Mouse (Mus musculus): ENCODE data around the gene Taf7l.

Gene Taf7l

DNA sequence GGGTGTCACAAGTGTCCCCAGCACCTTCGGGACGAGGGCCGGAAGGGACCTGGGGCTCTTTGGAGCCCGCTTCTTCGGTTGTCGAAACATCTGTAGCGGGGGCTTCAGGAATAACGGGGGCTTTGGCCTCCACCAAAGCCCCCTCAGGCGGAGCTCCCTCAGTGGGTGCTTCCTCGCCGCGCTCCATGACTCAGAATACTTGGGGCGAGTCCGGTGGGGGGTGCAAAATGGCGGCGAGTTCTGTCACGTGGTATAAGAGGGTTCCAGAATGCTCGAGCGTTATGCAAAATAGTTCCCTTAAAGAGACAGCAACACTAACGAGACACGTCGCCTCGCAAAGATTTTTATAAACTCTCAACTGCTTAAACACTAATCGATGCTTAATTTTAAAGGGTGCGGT lies at the start of gene Taf7l:
Gene Taf7l, minus strand, starts transcription at position 201 of the 400 bp plus-strand sequence.
- no peak for ATAC-seq (ENCODE audit: insufficient number of reproducible peaks, low FRiP score, low TSS enrichment)

DNA sequence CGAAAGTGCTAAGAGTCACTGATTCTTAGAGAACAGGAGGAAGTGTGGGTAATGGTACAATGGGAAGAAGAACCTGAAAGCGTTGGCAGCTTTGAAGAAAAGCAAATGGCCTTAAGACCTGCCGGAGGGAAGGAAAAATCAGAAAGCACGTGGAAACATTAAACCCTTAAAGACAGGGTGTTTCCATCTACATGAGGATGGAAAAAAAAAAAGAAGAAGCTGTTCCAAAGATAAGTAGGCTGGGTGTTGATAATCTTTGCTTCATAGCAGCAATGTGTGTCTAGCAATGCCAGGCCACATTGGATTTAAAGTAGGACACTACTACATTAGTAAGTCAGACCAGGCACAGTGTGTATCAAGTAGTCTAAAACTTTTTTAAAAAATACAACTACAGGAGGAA lies 49.0 kb upstream of the Taf7l start:
- ATAC-seq (ENCODE audit: insufficient number of reproducible peaks, low FRiP score, low TSS enrichment): no peak

DNA sequence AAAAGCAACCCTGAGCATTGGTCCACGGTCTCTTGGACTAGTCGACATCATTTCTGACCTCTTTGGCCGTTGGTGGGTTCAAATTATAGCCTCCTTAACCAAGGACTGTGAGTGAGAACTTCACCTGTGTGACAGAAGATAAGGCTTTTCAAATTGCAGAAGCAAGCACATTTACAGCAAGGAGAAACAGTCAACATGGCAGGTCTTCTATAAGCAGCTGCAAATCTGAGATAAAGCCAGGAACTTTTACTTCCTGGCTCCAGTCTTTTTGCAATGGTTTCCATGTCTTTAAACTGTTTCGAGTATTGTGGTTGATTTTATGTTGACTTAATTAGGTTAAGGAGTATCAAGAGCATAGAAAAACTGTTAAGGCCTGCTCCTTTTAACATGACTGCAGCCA lies 47.5 kb upstream of the Taf7l start:
- no peak for ATAC-seq (ENCODE audit: insufficient number of reproducible peaks, low FRiP score, low TSS enrichment)

DNA sequence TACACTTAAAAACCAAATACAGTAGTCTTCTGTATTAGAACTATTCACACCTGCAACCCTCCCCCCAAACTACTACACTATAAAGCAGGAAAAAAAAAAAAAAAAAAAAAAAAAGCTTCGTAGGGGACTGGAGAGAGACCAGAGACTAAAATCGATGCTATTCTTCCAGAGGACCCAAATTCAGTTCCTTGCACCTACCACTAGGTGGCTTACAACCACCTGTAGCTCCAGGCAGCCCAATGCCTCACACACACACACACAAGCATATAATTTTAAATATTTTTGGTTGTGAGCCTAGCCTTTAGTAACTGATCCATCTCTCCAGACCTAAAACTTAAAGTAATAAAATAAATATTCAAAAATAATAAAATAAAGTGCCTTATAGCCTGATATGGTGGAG lies 33.2 kb upstream of the Taf7l start:
- ATAC-seq (ENCODE audit: insufficient number of reproducible peaks, low FRiP score, low TSS enrichment): no peak

DNA sequence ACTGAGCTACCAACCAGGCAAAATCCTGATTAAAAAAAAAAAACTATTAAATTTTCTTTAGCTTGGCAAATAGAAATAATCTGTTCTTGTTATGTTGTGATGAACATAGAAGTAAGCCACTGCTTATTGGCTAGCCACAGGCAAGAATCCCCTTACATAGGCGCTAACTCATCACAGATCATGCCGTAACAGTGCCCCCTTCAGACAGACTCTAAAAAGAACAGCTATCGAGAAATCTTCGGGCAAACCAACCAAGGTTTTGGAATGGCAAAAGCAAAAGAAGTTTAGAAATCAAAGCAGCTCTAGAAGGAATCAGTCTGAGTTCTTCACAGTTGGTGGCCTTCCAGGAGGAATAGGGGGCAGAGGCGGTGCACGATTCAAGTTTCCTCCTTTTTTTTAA lies 31.7 kb upstream of the Taf7l start:
- no peak for ATAC-seq (ENCODE audit: insufficient number of reproducible peaks, low FRiP score, low TSS enrichment)

DNA sequence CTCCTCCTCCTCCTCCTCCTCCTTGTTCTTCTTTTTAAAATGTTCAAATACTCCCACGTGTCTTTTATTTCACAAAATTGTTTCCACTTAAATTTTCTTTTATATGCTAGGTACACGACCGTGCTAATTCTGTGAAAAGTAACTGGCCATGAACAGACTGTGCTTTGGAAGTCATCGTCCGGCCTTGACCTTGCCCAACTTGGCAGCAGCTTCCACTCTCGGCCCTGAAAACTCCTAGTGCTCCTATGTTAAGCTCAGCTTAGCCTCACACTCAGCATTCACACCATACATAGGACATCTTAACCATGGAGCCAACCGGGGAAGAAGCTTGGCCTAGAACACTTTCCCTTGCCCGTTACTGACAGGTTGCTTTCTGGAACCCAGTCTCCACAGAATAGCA lies 24.4 kb upstream of the Taf7l start:
- ATAC-seq (ENCODE audit: insufficient number of reproducible peaks, low FRiP score, low TSS enrichment): no peak

DNA sequence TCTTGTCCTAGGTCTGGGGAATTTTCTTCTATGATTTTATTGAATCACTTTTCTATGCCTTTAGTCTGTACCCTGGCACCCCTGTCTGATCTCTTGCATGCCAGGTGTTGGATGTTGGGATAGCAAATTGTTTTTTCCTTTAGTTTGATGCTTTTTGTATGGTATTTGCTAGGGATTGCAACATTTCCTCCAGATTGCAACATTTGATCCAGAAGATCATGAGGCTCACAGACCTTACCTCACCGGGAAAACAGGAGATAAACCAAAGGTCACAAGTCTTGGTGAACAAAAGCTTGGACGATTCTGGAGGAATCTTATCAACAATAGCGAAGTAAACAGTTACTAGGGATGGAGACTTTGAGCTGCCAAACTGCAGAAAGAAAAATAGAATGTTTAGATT lies 5.4 kb upstream of the Taf7l start:
- no peak for ATAC-seq (ENCODE audit: insufficient number of reproducible peaks, low FRiP score, low TSS enrichment)

DNA sequence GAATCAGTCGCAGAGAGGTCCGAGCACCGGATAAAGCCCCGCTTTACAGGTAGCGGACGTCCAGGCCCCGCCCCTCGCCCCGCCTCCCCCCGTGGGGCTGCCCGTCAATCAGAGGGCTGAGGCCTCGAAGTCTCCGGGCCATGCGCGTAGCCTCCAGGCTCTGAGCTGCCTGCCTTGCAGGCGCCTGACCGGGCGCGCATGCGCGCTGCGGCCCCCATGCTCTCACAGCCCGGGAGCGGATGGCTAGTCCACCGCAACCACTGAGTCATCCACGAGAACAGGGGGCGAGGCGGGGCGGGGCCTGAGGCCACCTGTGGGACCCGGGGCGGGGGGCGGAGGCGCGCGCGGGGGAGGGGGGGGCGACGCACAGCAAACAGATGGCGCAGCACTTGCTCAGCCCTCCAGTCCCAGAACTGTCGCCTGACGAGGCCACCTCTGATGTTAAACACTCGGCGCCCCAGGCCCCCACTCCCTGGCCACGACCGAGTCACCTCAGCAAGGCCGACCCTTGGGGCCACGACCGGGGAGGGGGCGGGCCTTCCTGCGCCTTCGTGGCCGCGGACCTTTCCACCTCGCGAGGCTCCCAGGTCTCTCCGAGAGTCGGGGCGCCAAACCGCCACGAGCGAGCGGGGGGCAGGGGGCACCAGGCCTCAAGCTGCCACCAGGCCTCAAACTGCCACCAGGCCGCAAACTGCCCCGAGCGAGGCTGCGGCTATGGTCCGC lies 1.1 kb downstream of the Taf7l start:
- ATAC-seq (ENCODE audit: insufficient number of reproducible peaks, low FRiP score, low TSS enrichment): no peak

DNA sequence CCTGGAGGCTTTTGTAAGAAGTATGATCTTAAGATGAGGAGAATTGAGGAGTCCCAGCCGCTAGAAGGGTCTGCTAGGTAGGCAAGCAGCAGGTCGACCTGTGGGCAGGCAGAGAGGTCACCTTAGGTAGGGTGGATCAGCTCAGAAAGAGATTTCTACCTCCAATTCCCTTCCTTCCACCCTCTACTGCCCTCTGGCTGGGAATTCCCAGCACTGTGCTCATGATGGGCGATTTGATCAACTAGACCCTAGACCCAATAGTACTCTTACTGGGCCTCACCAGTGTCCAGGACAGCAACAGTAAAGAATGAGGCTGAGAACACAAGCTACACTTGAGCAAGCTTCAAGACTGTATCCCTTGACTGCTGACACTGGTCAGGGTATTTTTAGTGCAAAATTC lies 49.0 kb downstream of the Taf7l start:
- no peak for ATAC-seq (ENCODE audit: insufficient number of reproducible peaks, low FRiP score, low TSS enrichment)

DNA sequence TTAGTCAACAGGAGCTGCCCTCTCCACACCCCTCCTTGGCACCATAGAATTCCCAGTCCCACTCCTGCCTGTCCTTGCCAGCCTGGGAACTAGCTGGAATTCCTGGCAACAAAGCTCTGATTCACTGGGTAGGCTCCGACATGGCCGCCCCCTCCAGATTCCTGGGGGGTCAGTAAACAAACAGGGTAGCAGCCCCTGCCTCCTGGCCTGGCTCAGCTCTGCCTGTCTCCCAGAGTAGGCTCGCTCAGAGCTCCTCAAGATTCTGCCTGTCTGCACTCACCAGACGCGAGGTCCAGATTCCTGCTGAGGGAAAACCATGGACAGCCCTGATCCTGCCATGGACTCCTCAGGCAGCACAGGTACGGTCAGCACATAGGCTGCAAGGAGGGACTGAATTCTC lies 49.5 kb downstream of the Taf7l start:
- ATAC-seq (ENCODE audit: insufficient number of reproducible peaks, low FRiP score, low TSS enrichment): no peak

DNA sequence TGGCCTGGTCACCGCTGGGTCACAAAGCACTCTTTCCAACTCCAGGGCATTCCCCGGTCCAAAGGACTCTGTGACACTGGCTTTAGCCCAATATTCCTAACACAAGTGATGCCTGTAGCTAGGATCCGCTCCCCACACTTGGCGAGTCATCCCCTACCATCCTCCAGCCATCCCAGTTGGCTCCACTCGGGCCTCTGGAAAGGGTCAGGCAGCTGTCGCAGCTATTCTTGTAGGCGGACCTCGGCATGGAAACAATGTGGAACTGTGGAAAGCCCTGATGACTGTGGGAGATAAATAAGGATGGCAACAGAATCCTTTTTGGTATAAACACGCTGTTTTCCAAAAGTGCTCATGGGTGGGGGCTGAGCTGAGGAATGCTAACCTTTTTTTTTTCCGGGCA lies 50.5 kb downstream of the Taf7l start:
- ATAC-seq (ENCODE audit: insufficient number of reproducible peaks, low FRiP score, low TSS enrichment): no peak

DNA sequence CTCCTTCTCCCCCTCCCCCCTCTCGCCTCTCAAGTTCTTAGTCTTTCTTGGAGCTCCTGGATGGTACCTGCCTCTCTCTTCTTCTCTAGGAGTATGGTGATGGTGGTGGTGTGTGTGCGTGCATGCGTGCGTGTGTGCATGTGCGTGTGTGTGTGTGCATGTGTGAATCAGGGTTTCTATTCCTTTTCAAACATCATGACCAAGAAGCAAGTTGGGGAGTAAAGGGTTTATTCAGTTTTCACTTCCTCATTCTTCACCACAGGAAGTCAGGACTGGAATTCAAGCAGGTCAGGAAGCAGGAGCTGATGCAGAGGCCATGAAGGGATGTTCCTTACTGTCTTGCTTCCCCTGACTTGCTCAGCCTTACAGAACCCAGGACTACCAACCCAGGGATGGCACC lies 52.0 kb downstream of the Taf7l start:
- ATAC-seq (ENCODE audit: insufficient number of reproducible peaks, low FRiP score, low TSS enrichment): no peak

DNA sequence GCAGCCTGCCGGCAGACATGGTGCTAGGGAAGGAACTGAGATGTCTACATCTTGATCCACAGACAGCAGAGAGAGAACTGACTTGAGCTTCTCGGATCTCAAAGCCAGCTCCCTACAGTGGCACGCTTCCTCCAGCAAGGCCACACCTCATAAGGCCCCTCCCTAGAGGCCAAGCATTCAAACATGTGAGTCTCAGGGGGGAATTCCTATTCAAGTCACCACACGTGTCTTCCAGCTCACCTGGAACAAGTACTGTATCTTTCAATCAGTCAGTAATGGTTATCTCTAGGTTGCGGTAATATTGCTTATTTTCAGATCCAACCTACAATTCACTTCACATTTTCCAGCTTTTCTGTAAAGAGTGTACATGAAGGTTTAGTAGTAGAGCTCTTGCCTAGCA lies 56.2 kb downstream of the Taf7l start:
- ATAC-seq (ENCODE audit: insufficient number of reproducible peaks, low FRiP score, low TSS enrichment): no peak

DNA sequence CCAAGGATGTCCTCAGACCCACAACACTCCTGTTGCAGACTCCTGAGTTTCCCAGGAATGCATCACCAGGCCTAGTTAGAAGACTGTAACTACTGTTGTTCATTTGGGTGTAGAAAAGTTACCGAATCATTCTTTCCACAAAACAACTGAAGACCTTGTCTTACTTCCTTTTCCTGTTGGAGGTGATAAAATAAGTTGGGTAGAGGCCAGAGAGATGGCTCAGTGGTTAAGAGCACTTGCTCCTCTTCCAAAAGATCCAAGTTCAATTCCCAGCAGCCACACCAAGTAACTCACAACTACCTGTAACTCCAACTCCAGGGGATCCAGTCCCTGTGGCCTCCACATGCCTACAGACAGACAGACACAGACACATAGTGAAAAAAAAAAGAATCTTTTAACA lies 64.2 kb downstream of the Taf7l start:
- no peak for ATAC-seq (ENCODE audit: insufficient number of reproducible peaks, low FRiP score, low TSS enrichment)
